Mouse (Mus musculus): ENCODE results near the gene Irf5.
"Not testable (repeated sequence)": the region's sequence is repeated elsewhere in the genome, so short reads cannot be mapped to it uniquely, and the experiment has no call there.

Irf5 gene

GRCm38 (mm10) chr6:29527361-29528164 is 1.1 kb downstream of the Irf5 start:
- DNase-seq (ENCODE audit: low read depth) = no peak

GRCm38 (mm10) chr6:29528165-29528505 is 1.7 kb downstream of the Irf5 start:
- no peak for DNase-seq (ENCODE audit: low read depth)

DNA sequence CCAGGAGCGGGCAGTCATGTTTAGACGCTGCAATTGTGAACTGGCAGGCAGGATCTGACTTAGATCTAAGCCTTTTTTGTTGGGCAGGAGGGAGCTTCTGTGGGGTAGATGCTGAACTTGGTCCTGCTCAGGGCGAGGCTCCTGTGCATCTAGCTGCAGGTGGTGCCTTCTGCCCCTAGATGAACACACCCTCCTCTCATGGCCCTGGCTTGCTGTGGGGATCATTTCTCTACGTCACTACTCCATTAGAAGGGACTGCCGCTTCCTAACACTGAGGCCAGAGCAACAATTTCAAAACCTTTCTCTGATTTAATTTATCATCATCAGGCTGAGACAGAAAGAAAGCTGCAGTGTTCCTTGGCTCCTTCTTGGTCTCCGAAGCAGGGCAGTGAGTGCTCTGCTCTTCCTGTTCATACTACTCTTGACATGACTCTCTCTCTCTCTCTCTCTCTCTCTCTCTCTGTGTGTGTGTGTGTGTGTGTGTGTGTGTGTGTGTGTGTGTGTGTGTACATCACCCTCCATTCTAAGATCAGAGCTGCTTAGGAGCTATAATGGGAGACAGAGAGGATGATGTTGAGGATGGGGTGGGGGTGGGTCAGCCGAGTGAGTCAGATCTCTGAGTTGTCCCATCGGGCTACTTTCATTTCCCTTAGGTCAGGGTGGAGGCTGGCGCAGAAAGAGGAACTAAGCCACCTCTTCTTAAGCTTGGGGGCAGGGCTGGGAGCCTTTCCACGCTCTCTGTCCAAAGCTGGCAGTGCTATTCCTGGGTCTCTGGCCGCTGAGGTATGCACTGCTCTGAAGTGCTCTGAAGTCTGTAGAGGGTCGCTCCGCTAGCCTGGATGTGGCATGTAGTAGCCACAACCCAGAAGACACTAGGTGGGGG is 2.4 kb downstream of the Irf5 start:
- no peak for DNase-seq (ENCODE audit: low read depth)

DNA sequence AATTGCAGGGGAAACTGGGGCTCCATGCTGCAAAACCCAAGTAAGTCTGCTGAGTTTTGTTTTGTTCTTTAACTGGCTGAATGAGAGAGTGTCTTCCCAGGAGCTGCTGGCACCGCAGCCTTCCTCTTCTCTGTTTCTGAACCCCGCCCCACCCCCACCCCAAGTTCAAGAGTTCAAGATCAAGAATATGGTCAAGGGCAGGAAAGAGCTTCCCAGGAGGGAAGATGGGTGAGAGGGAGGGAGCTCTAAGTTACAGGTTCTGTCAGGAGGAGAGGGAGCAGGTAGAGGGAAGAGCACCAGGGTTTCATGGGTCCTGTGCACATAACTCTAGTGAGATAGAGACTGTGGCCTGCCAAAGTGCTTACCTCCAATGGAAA is 3.0 kb downstream of the Irf5 start:
- DNase-seq (ENCODE audit: low read depth) = no peak

- DNase-seq (ENCODE audit: low read depth) = no peak
Observed at GRCm38 (mm10) chr6:29530050-29530449, 3.6 kb downstream of the Irf5 start.

GRCm38 (mm10) chr6:29535316-29535715 is 8.9 kb downstream of the Irf5 start:
- no peak for DNase-seq (ENCODE audit: low read depth)

DNA sequence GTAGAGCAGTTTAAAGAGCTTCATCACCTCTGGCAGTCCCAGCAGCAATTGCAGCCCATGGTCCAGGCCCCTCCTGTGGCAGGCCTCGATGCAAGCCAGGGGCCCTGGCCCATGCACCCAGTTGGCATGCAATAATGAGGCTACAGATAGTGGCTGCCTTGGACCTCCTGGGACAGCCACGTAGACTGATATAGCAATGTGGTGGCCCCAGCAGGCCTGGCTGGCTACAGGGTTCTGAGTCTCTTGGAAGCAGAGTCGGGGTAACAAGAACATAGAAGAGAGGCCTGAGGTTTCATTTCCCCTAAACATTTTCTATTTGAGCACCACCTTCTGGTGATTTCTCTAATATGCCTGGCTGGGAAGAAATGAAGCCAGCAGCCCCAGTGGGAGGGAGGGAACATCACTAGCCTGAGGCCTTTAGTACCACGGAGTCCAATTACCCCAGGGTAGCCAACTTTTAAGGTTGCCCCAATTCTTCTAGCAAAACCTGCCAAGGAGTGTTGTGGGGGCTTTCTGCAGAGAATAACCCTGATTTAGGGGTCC is 10.3 kb downstream of the Irf5 start:
- DNase-seq (ENCODE audit: low read depth) = no peak

DNA sequence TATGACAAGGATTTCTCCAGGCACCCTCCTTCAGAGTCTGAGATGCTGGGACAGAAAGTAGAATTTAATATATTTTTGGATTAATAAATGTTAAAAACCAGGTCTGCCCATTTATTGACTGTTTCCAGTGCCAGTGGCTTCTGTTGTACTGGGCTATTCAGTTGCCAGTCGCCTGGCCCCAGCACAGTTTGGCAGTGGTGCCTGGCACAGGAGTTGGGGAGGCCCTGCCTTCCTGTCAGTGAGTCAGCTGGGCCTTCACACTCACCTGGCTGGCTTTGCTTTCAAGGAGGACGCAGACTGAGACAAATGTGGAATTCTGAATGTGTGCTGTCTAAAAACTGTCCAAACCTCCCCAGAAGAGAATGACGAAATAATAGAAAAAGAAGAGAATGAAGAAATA is 10.8 kb downstream of the Irf5 start:
- DNase-seq (ENCODE audit: low read depth) = no peak

- DNase-seq (ENCODE audit: low read depth) = no peak
Observed at GRCm38 (mm10) chr6:29539502-29539901, 13.1 kb downstream of the Irf5 start.

GRCm38 (mm10) chr6:29540223-29540622 is 13.8 kb downstream of the Irf5 start:
- no peak for DNase-seq (ENCODE audit: low read depth)

DNA sequence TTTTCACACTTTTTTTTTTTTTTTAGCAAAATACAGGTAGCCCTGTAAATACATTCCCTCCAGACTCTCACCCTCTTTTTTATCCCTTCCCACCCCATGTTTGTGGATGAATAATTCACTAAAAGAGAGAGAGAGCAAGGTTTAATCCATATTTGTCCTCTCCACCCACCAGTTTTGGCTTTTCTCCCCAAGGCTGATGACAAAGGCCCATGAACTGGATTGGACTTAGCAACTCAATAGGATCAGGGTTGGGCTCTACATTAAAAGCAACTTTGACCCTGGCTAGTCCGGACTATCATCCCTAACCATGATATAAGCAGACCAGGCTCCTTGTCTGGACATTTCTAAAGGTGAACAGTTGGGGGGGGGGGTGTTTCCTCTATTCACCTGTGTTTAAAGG is 14.5 kb downstream of the Irf5 start:
- DNase-seq (ENCODE audit: low read depth) = no peak

DNA sequence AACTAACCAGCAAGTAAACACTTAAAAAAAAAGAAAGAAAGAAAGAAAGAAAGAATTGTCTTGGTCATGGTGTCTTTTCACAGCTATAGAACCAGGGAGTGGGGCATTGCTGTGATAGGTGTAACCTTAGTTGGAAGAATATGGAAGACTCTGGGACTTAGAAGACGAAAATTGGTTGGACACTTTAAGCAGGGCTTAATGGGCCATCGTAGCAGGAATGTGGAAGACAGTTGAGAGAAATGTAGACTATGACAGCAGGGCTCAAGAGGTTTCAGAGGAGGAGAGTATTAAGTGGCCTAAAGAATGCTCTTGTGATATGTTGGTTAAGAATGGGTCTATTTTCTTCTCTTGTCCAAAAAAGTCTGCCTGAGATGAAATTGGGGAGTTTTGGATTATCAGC is 19.2 kb downstream of the Irf5 start:
- DNase-seq (ENCODE audit: low read depth) = no peak

- no peak for DNase-seq (ENCODE audit: low read depth)
Observed at GRCm38 (mm10) chr6:29547582-29547981, 21.2 kb downstream of the Irf5 start.

GRCm38 (mm10) chr6:29548086-29548485 is 21.7 kb downstream of the Irf5 start:
- no peak for DNase-seq (ENCODE audit: low read depth)

DNA sequence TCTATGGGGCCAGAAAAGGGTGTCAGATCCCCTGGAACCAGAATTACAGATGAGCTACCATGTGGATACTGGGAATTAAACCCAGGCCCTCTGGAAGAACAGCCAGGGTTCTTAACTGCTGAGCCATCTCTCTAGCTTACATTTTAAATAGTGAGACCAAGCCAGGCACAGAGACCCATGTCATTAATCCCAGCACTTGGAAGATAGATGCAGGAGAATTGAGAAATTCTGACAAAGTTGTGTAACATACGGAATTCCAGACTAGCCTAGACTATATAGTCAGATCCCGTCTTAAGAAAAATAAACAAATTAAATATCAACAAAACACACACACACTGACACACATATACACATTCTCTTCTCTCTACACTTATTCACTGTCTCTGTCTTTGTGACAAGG is 26.1 kb downstream of the Irf5 start:
- DNase-seq (ENCODE audit: low read depth) = no peak

GRCm38 (mm10) chr6:29557112-29557511 is 30.7 kb downstream of the Irf5 start:
- DNase-seq (ENCODE audit: low read depth) = no peak

DNA sequence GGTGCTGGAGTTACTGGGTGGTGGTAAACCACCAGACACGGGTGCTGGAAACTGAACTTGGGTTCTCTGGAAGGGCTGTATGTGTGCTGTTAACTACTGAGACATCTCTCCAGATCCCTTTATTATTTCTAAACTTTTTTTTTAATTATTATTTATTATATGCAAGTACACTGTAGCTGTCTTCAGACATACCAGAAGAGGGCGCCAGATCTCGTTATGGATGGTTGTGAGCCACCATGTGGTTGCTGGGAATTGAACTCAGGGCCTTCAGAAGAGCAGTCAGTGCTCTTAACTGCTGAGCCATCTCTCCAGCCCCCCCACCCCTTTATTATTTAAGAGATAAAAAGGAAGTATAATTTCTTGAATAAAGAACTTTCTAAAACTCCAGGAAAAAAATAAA is 50.0 kb downstream of the Irf5 start:
- not testable (repeated sequence) for DNase-seq (ENCODE audit: low read depth)

- no peak for DNase-seq (ENCODE audit: low read depth)
Observed at GRCm38 (mm10) chr6:29580770-29581169, 54.3 kb downstream of the Irf5 start.

DNA sequence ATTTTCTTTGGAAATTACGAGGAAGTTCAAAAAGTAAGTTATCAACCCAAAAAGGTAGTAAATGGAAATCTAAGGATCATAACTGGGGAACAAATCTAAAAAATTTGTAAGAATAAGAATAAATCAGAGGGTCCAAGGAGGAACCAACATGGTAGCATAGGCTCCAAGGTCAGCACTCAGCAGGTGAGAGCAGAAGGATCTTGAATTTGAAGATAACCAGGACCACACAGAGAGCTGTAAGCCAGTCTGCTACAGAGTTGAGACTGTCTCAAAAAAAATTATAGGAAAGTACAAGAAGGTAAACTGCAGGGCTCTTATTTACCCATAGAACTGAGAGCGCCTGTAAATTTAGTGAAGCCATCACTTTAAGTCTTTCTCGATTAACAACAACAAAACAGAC is 54.8 kb downstream of the Irf5 start:
- no peak for DNase-seq (ENCODE audit: low read depth)

All from c-Kit-positive CD71-positive TER-119-negative erythroid progenitor cells, embryonic 14.5 days (primary cell).